Mouse (Mus musculus) neural tube, embryonic 15.5 days (tissue): ENCODE measurements at regions not wholly inside any gene's neighbourhood (a gene's known extent, or its start where the extent isn't known, plus 50 kb on each side); places are given as distances from the start of the nearest gene placed in this dataset.
"Not testable (repeated sequence)": the region's sequence is repeated elsewhere in the genome, so short reads cannot be mapped to it uniquely, and the experiment has no call there.

Source experiments
- ATAC-seq: fragments of 200-750 bp; cut with Nextera tagmentation; 2 replicates; pipeline ENCODE4 v1.8.0; 2017; ENCODE audit warnings: mild to moderate bottlenecking, moderate TSS enrichment, moderate library complexity; ENCODE audit not compliant: low FRiP score
- H3K27ac ChIP-seq: fragments of 300-500 bp; sonication (generic); replicated peaks from 2 replicates; pipeline ENCODE4 v1.5.1; 2015; ENCODE audit warnings: mild to moderate bottlenecking, inconsistent platforms
- H3K27me3 ChIP-seq: fragments of 300-500 bp; sonication (generic); replicated peaks from 2 replicates; pipeline ENCODE4 v1.6.1; 2015; ENCODE audit warnings: inconsistent platforms
- H3K36me3 ChIP-seq: fragments of 300-500 bp; sonication (generic); 2 replicates; pipeline ENCODE4 v1.6.1; 2015; ENCODE audit warnings: inconsistent platforms
- H3K4me1 ChIP-seq: fragments of 300-500 bp; sonication (generic); 2 replicates; pipeline ENCODE4 v1.6.1; 2015; ENCODE audit warnings: inconsistent platforms
- H3K4me2 ChIP-seq: fragments of 300-500 bp; sonication (generic); 2 replicates; pipeline ENCODE4 v1.6.1; 2015; ENCODE audit warnings: inconsistent platforms, mild to moderate bottlenecking, moderate library complexity
- H3K4me3 ChIP-seq: fragments of 300-500 bp; sonication (generic); replicated peaks from 2 replicates; pipeline ENCODE4 v1.5.1; 2015; ENCODE audit warnings: mild to moderate bottlenecking, inconsistent platforms
- H3K9ac ChIP-seq: fragments of 300-500 bp; sonication (generic); replicated peaks from 2 replicates; pipeline ENCODE4 v1.6.1; 2015; ENCODE audit warnings: mild to moderate bottlenecking, inconsistent platforms
- H3K9me3 ChIP-seq: fragments of 300-500 bp; sonication (generic); replicated peaks from 2 replicates; pipeline ENCODE4 v1.6.1; 2016; ENCODE audit warnings: inconsistent platforms
- WGBS: fragments of 180-500 bp; shearing (Covaris S2); methylation state at CpG from one replicate; pipeline ENCODE4 v1.1.7; 2015; ENCODE audit warnings: mixed read lengths; 5-methylcytosine and 5-hydroxymethylcytosine counted together

GRCm38 (mm10) chr8:78055531-78055930 lies 157.6 kb upstream of the Ttc29 start:
- H3K9me3 ChIP-seq: no peaks in the 10 kb centered on the region
- 61% methylated on average over 3 of the region's 3 CpGs for WGBS
- H3K9ac ChIP-seq: no peak overlapping the region
- no peak overlapping the region for H3K27ac ChIP-seq
- H3K4me3 ChIP-seq: no peak overlapping the region
- no peaks in the 10 kb centered on the region for H3K27me3 ChIP-seq
- H3K4me1 ChIP-seq: no peaks in the 10 kb centered on the region
- no peak for ATAC-seq
- no peaks in the 10 kb centered on the region for H3K36me3 ChIP-seq
- no peak overlapping the region for H3K4me2 ChIP-seq

- H3K9ac ChIP-seq: no peak overlapping the region
- H3K9me3 ChIP-seq: no peaks in the 10 kb centered on the region
- H3K4me2 ChIP-seq: no peak overlapping the region
- 90% methylated on average over 4 of the region's 4 CpGs for WGBS
- no peak overlapping the region for H3K4me3 ChIP-seq
- no peak overlapping the region for H3K27ac ChIP-seq
- no peaks in the 10 kb centered on the region for H3K36me3 ChIP-seq
- no peaks in the 10 kb centered on the region for H3K27me3 ChIP-seq
- no peaks in the 10 kb centered on the region for H3K4me1 ChIP-seq
- ATAC-seq: no peak
Observed at GRCm38 (mm10) chr8:78057357-78057756, 155.7 kb upstream of the Ttc29 start.

- H3K4me1 ChIP-seq: peaks cover 15% of the 10 kb centered on the region
- WGBS: 55% methylated on average over 9 of the region's 9 CpGs
- no peak overlapping the region for H3K9ac ChIP-seq
- no peak overlapping the region for H3K4me2 ChIP-seq
- no peak overlapping the region for H3K4me3 ChIP-seq
- ATAC-seq: no peak
- no peak overlapping the region for H3K27ac ChIP-seq
- H3K9me3 ChIP-seq: no peaks in the 10 kb centered on the region
- no peaks in the 10 kb centered on the region for H3K36me3 ChIP-seq
- no peaks in the 10 kb centered on the region for H3K27me3 ChIP-seq
Observed at GRCm38 (mm10) chr8:78061827-78062719, 151.0 kb upstream of the Ttc29 start.

- H3K27me3 ChIP-seq: peaks cover 7% of the 10 kb centered on the region; the same call in 1 of the 2 replicates
- H3K4me3 ChIP-seq: peak overlapping the region; percentile 29
- 4% methylated on average over 13 of the region's 13 CpGs for WGBS
- H3K4me1 ChIP-seq: peaks cover 15% of the 10 kb centered on the region
- H3K4me2 ChIP-seq: peak overlapping the region; percentile 58
- peak; percentile 87; the same call in 1 of the 2 replicates for ATAC-seq
- no peak overlapping the region; the same call in 1 of the 2 replicates for H3K27ac ChIP-seq
- no peaks in the 10 kb centered on the region for H3K36me3 ChIP-seq
- no peaks in the 10 kb centered on the region for H3K9me3 ChIP-seq
- H3K9ac ChIP-seq: 0 out of 2 replicates have a peak overlapping the region, but pooled peaks have one; percentile 1
Observed at GRCm38 (mm10) chr8:78063529-78063928, 149.6 kb upstream of the Ttc29 start.

GRCm38 (mm10) chr8:78064161-78064560 lies 148.9 kb upstream of the Ttc29 start:
- Histone ChIP-seq H3K9me3 (no peaks in the 10 kb centered on the region), H3K9ac (no peak overlapping the region), H3K4me1 (peaks cover 15% of the 10 kb centered on the region), H3K4me2 (peak overlapping the region; percentile 58), H3K4me3 (peak overlapping the region; percentile 29), H3K27ac (no peak overlapping the region), H3K27me3 (peaks cover 7% of the 10 kb centered on the region; the same call in 1 of the 2 replicates), H3K36me3 (no peaks in the 10 kb centered on the region)
- WGBS: 34% methylated on average over 13 of the region's 13 CpGs
- no peak for ATAC-seq

- WGBS: 36% methylated on average over 10 of the region's 10 CpGs
- H3K4me2 ChIP-seq: no peak overlapping the region
Observed at GRCm38 (mm10) chr8:78065890-78066493, 147.1 kb upstream of the Ttc29 start.

GRCm38 (mm10) chr8:78068087-78068910 lies 144.8 kb upstream of the Ttc29 start:
- H3K9me3 ChIP-seq: no peaks in the 10 kb centered on the region
- no peak overlapping the region for H3K4me3 ChIP-seq
- H3K27ac ChIP-seq: no peak overlapping the region
- 31% methylated on average over 13 of the region's 13 CpGs for WGBS
- H3K27me3 ChIP-seq: peaks cover 7% of the 10 kb centered on the region; the same call in 1 of the 2 replicates
- no peak overlapping the region for H3K9ac ChIP-seq
- H3K4me1 ChIP-seq: peaks cover 13% of the 10 kb centered on the region
- H3K4me2 ChIP-seq: no peak overlapping the region
- H3K36me3 ChIP-seq: no peaks in the 10 kb centered on the region
- no peak for ATAC-seq

More at GRCm38 (mm10) chr8:78065890-78066493, 147.1 kb upstream of the Ttc29 start:
- Histone ChIP-seq H3K27me3 (peaks cover 7% of the 10 kb centered on the region; the same call in 1 of the 2 replicates), H3K9me3 (no peaks in the 10 kb centered on the region), H3K4me1 (peaks cover 15% of the 10 kb centered on the region), H3K9ac (no peak overlapping the region), H3K27ac (no peak overlapping the region), H3K36me3 (no peaks in the 10 kb centered on the region), H3K4me3 (no peak overlapping the region)
- ATAC-seq: no peak

GRCm38 (mm10) chr8:78073821-78074220 lies 139.3 kb upstream of the Ttc29 start:
- no peak overlapping the region for H3K27ac ChIP-seq
- no peak overlapping the region for H3K9ac ChIP-seq
- peaks cover 5% of the 10 kb centered on the region; the same call in 1 of the 2 replicates for H3K4me1 ChIP-seq
- no peak overlapping the region for H3K4me2 ChIP-seq
- H3K27me3 ChIP-seq: no peaks in the 10 kb centered on the region
- ATAC-seq: no peak
- no peaks in the 10 kb centered on the region for H3K9me3 ChIP-seq
- no peaks in the 10 kb centered on the region for H3K36me3 ChIP-seq
- 86% methylated on average over 7 of the region's 7 CpGs for WGBS
- no peak overlapping the region for H3K4me3 ChIP-seq

GRCm38 (mm10) chr8:78077122-78077521 lies 136.0 kb upstream of the Ttc29 start:
- no peak overlapping the region for H3K4me2 ChIP-seq
- peaks cover 5% of the 10 kb centered on the region; the same call in 1 of the 2 replicates for H3K4me1 ChIP-seq
- H3K27ac ChIP-seq: no peak overlapping the region
- no peak overlapping the region for H3K4me3 ChIP-seq
- ATAC-seq: no peak
- no peak overlapping the region for H3K9ac ChIP-seq
- H3K36me3 ChIP-seq: no peaks in the 10 kb centered on the region
- no peaks in the 10 kb centered on the region for H3K9me3 ChIP-seq
- H3K27me3 ChIP-seq: no peaks in the 10 kb centered on the region
- 34% methylated on average over 4 of the region's 4 CpGs for WGBS

GRCm38 (mm10) chr8:78081395-78081794 lies 131.7 kb upstream of the Ttc29 start:
- not testable (repeated sequence) for H3K4me3 ChIP-seq, H3K27ac ChIP-seq, H3K4me1 ChIP-seq, H3K9me3 ChIP-seq, ATAC-seq, H3K9ac ChIP-seq, H3K27me3 ChIP-seq, H3K4me2 ChIP-seq, H3K36me3 ChIP-seq
- 51% methylated on average over 7 of the region's 7 CpGs for WGBS

GRCm38 (mm10) chr8:78083012-78083411 lies 130.1 kb upstream of the Ttc29 start:
- Histone ChIP-seq H3K9ac (no peak overlapping the region), H3K27ac (no peak overlapping the region), H3K4me3 (no peak overlapping the region), H3K36me3 (no peaks in the 10 kb centered on the region), H3K9me3 (no peaks in the 10 kb centered on the region), H3K4me1 (no peaks in the 10 kb centered on the region), H3K27me3 (no peaks in the 10 kb centered on the region), H3K4me2 (no peak overlapping the region)
- no peak for ATAC-seq
- 82% methylated on average over 2 of the region's 2 CpGs for WGBS
